Mouse (Mus musculus): ENCODE measurements around the gene Tnfaip2. TPM values are rescaled to one million over a fixed set of nuclear protein-coding genes. Genes with fewer than 3 reads are reported as not detected.

The Tnfaip2 gene
- total and polyA plus RNA-seq, 3 experiments, result 94.7 to 123 (median 101) TPM

GRCm38 (mm10) chr12:111443011-111443870, 972 bp downstream of the Tnfaip2 start:
- H3K27me3 ChIP-seq (ENCODE audit: insufficient read depth, low read length), result no peaks in the 10 kb centered on the region; the same call in 1 of the 2 replicates
- H3K4me3 ChIP-seq (ENCODE audit: low read depth, low read length), result peak overlapping the region; percentile 75
- ATAC-seq (ENCODE audit: extremely low read depth, insufficient number of reproducible peaks, low FRiP score, poor library complexity, severe bottlenecking) (peak; percentile 79), DNase-seq (ENCODE audit: low spot score) (peak; percentile 100)
- peaks cover 3% of the 10 kb centered on the region for H3K9me3 ChIP-seq (replicated peaks)
- TF ChIP-seq CTCF (IDR thresholded peaks at IDR 0.05; ENCODE audit: low read depth, low read length) (no peak), TAL1 (conservative IDR thresholded peaks at IDR 0.05; ENCODE audit: low read depth, low read length) (peak; percentile 98), POLR2AphosphoS5 (IDR thresholded peaks at IDR 0.05; ENCODE audit: insufficient replicate concordance, low read depth, low read length) (peak; percentile 30; the same call in 1 of the 2 replicates), GATA2 (IDR thresholded peaks at IDR 0.05; ENCODE audit: borderline replicate concordance, low read depth, low read length) (no peak)
- peaks cover 46% of the 10 kb centered on the region for H3K36me3 ChIP-seq (replicated peaks)
- peaks cover 91% of the 10 kb centered on the region for H3K4me1 ChIP-seq (ENCODE audit: insufficient read depth, low read depth, low read length)

GRCm38 (mm10) chr12:111443921-111444831, 1.9 kb downstream of the Tnfaip2 start:
- ATAC-seq (ENCODE audit: extremely low read depth, insufficient number of reproducible peaks, low FRiP score, poor library complexity, severe bottlenecking) (no peak), DNase-seq (ENCODE audit: low spot score) (peak; percentile 62)
- TF ChIP-seq POLR2AphosphoS5 (IDR thresholded peaks at IDR 0.05; ENCODE audit: insufficient replicate concordance, low read depth, low read length) (no peak), GATA1 (IDR thresholded peaks at IDR 0.05; ENCODE audit: borderline replicate concordance, low read length) (no peak), TAL1 (conservative IDR thresholded peaks at IDR 0.05; ENCODE audit: low read depth, low read length) (no peak), CTCF (IDR thresholded peaks at IDR 0.05; ENCODE audit: low read depth, low read length) (no peak), GATA2 (IDR thresholded peaks at IDR 0.05; ENCODE audit: borderline replicate concordance, low read depth, low read length) (no peak)
- peak overlapping the region; percentile 75 for H3K4me3 ChIP-seq (ENCODE audit: low read depth, low read length)
- peaks cover 3% of the 10 kb centered on the region for H3K9me3 ChIP-seq (replicated peaks)
- H3K4me1 ChIP-seq (ENCODE audit: insufficient read depth, low read depth, low read length), result peaks cover 91% of the 10 kb centered on the region
- peaks cover 56% of the 10 kb centered on the region for H3K36me3 ChIP-seq (replicated peaks)
- no peaks in the 10 kb centered on the region; the same call in 1 of the 2 replicates for H3K27me3 ChIP-seq (ENCODE audit: insufficient read depth, low read length)

DNA sequence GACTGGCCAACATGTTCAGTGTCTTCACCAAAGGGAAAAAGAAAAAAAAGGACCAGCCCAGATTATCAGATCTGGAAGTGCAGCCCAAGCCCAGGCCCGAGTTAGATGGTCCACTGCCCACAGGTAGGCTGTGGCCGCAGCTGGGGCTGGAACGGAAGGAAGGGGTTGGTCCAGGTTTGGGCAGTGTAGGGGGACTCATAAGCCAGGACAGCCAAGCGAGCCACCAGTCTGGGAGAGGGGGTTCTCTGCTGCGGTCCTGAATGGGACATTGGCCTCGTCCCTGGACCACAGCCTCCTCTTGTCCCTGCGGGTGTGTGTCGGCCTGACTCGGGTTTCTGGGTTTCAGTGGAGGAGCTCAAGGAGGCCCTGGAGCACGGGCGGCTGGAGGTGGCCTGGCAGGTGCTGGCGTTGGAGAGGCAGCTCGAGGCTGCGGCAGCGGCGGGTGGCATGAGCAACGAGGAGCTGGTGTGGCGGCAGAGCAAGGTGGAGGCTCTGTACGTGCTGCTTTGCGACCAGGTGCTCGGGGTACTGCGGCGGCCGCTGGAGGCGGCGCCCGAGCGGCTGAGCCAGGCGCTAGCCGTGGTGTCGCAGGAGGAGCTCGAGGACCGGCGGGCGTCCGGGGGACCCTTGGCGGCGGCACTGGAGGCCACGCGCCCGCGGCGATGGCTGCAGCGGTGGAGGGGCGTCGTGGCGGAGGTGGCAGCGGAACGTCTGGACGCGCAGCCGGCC, 3.1 kb downstream of the Tnfaip2 start:
- Histone ChIP-seq H3K9me3 (replicated peaks) (peaks cover 3% of the 10 kb centered on the region), H3K4me3 (ENCODE audit: low read depth, low read length) (peak overlapping the region; percentile 75), H3K4me1 (ENCODE audit: insufficient read depth, low read depth, low read length) (peaks cover 92% of the 10 kb centered on the region), H3K27me3 (ENCODE audit: insufficient read depth, low read length) (no peaks in the 10 kb centered on the region; the same call in 1 of the 2 replicates), H3K36me3 (replicated peaks) (peaks cover 67% of the 10 kb centered on the region)
- TF ChIP-seq CTCF (IDR thresholded peaks at IDR 0.05; ENCODE audit: low read depth, low read length), result no peak
- no peak for TF ChIP-seq GATA1 (IDR thresholded peaks at IDR 0.05; ENCODE audit: borderline replicate concordance, low read length)
- TF ChIP-seq POLR2AphosphoS5 (IDR thresholded peaks at IDR 0.05; ENCODE audit: insufficient replicate concordance, low read depth, low read length), result no peak
- TF ChIP-seq TAL1 (conservative IDR thresholded peaks at IDR 0.05; ENCODE audit: low read depth, low read length), result no peak
- no peak for TF ChIP-seq GATA2 (IDR thresholded peaks at IDR 0.05; ENCODE audit: borderline replicate concordance, low read depth, low read length)
- ATAC-seq (ENCODE audit: extremely low read depth, insufficient number of reproducible peaks, low FRiP score, poor library complexity, severe bottlenecking) (no peak), DNase-seq (ENCODE audit: low spot score) (no peak)

DNA sequence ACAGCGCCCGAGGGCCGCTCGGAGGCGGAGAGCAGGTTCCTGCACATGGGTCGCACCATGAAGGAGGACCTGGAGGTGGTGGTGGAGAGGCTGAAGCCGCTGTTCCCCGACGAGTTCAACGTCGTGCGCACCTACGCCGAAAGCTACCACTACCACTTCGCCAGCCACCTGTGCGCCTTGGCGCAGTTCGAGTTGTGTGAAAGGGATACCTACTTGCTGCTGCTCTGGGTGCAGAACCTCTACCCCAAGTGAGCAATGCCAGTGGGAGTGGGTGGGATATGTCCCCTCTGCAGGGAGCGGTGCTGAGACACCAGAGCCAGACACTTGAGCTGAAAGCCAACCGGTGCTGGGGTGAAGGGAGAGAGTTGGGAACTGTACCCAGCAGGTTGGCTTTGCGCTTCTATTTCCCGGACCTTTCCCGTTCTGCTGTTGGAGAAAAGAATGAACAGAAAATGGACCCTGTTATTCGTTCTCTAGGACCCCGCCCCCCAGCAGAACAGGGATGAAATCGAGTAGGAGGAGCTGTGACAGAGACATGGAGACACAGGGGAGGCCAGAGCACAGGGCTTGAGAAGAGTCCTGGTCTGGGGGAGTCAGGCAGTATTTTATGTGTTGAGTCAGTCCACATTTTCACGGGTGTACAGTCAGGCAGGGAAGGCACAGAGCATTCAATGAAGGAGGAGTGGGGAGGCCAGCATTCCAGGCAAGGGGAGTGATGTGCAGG, 3.8 kb downstream of the Tnfaip2 start:
- DNase-seq (ENCODE audit: low spot score) (no peak), ATAC-seq (ENCODE audit: extremely low read depth, insufficient number of reproducible peaks, low FRiP score, poor library complexity, severe bottlenecking) (no peak)
- Histone ChIP-seq H3K36me3 (replicated peaks) (peaks cover 74% of the 10 kb centered on the region), H3K4me3 (ENCODE audit: low read depth, low read length) (peak overlapping the region; percentile 75), H3K9me3 (replicated peaks) (no peaks in the 10 kb centered on the region), H3K4me1 (ENCODE audit: insufficient read depth, low read depth, low read length) (peaks cover 99% of the 10 kb centered on the region), H3K27me3 (ENCODE audit: insufficient read depth, low read length) (no peaks in the 10 kb centered on the region; the same call in 1 of the 2 replicates)
- TF ChIP-seq GATA1 (IDR thresholded peaks at IDR 0.05; ENCODE audit: borderline replicate concordance, low read length), result no peak
- no peak for TF ChIP-seq POLR2AphosphoS5 (IDR thresholded peaks at IDR 0.05; ENCODE audit: insufficient replicate concordance, low read depth, low read length)
- TF ChIP-seq TAL1 (conservative IDR thresholded peaks at IDR 0.05; ENCODE audit: low read depth, low read length), result no peak
- no peak for TF ChIP-seq GATA2 (IDR thresholded peaks at IDR 0.05; ENCODE audit: borderline replicate concordance, low read depth, low read length)
- TF ChIP-seq CTCF (IDR thresholded peaks at IDR 0.05; ENCODE audit: low read depth, low read length), result no peak

GRCm38 (mm10) chr12:111446745-111447144, 4.5 kb downstream of the Tnfaip2 start:
- peaks cover 81% of the 10 kb centered on the region for H3K36me3 ChIP-seq (replicated peaks)
- DNase-seq (ENCODE audit: low spot score) (no peak), ATAC-seq (ENCODE audit: extremely low read depth, insufficient number of reproducible peaks, low FRiP score, poor library complexity, severe bottlenecking) (no peak)
- 0 out of 2 replicates have a peak, but pooled peaks have one; percentile 51 for TF ChIP-seq POLR2AphosphoS5 (IDR thresholded peaks at IDR 0.05; ENCODE audit: insufficient replicate concordance, low read depth, low read length)
- TF ChIP-seq GATA2 (IDR thresholded peaks at IDR 0.05; ENCODE audit: borderline replicate concordance, low read depth, low read length), result no peak
- H3K27me3 ChIP-seq (ENCODE audit: insufficient read depth, low read length), result no peaks in the 10 kb centered on the region; the same call in 1 of the 2 replicates
- H3K9me3 ChIP-seq (replicated peaks), result no peaks in the 10 kb centered on the region
- H3K4me3 ChIP-seq (ENCODE audit: low read depth, low read length), result peak overlapping the region; percentile 75; the same call in 1 of the 2 replicates
- peaks cover 96% of the 10 kb centered on the region for H3K4me1 ChIP-seq (ENCODE audit: insufficient read depth, low read depth, low read length)

Measured in G1E (cell line).